Mouse (Mus musculus) cerebellum, adult 11-12 months (tissue): Measurements from ENCODE around the gene Car7.
A peak's percentile ranks its signal among the peaks of the same experiment; 100 is the strongest.

Experiments used
- DNase-seq: peaks from one replicate; pipeline ENCODE4 v3.0.0; 2022

Car7 gene

GRCm38 (mm10) chr8:104533971-104534778 is at the start of gene Car7, which contains the start of gene Nae1:
Car7 (plus strand) TSS chr8:104534689.
Nae1 (minus strand) TSS chr8:104534637.
- DNase-seq = peak; percentile 93

- peak; percentile 52 for DNase-seq
These were observed 25.2 kb upstream of the Car7 start, which contains the start of gene Terb1 for GRCm38 (mm10) chr8:104509061-104510006. Terb1 (minus strand) TSS chr8:104509910.

GRCm38 (mm10) chr8:104510134-104510533 is 24.4 kb upstream of the Car7 start:
- no peak for DNase-seq

- DNase-seq = peak; percentile 42
These were observed 16.6 kb upstream of the Car7 start for GRCm38 (mm10) chr8:104517872-104518271.

- DNase-seq = peak; percentile 86
These were observed 4.8 kb upstream of the Car7 start for GRCm38 (mm10) chr8:104529671-104530070.

GRCm38 (mm10) chr8:104533551-104533950 is 938 bp upstream of the Car7 start:
- no peak for DNase-seq

- DNase-seq = peak; percentile 67
These were observed 271 bp downstream of the Car7 start for GRCm38 (mm10) chr8:104534779-104535141.

- peak; percentile 54 for DNase-seq
These were observed 889 bp downstream of the Car7 start for GRCm38 (mm10) chr8:104535378-104535777.

GRCm38 (mm10) chr8:104536028-104536427 is 1.5 kb downstream of the Car7 start:
- no peak for DNase-seq

GRCm38 (mm10) chr8:104538896-104539295 is 4.4 kb downstream of the Car7 start:
- DNase-seq = no peak

GRCm38 (mm10) chr8:104539566-104539965 is 5.1 kb downstream of the Car7 start:
- DNase-seq = no peak

GRCm38 (mm10) chr8:104540238-104540637 is 5.7 kb downstream of the Car7 start:
- DNase-seq = no peak

- peak; percentile 60 for DNase-seq
These were observed 6.4 kb downstream of the Car7 start for GRCm38 (mm10) chr8:104540710-104541514.

GRCm38 (mm10) chr8:104541515-104541880 is 7.0 kb downstream of the Car7 start:
- DNase-seq = no peak

GRCm38 (mm10) chr8:104542160-104542559 is 7.7 kb downstream of the Car7 start:
- no peak for DNase-seq

GRCm38 (mm10) chr8:104543440-104544045 is 9.1 kb downstream of the Car7 start:
- peak; percentile 33 for DNase-seq

- no peak for DNase-seq
These were observed 20.7 kb downstream of the Car7 start for GRCm38 (mm10) chr8:104555191-104555590.

GRCm38 (mm10) chr8:104557226-104557625 is 22.7 kb downstream of the Car7 start:
- DNase-seq = no peak

- DNase-seq = no peak
These were observed 26.2 kb downstream of the Car7 start for GRCm38 (mm10) chr8:104560731-104561130.

- DNase-seq = peak; percentile 85
These were observed 30.4 kb downstream of the Car7 start for GRCm38 (mm10) chr8:104564633-104565456.

GRCm38 (mm10) chr8:104565457-104565798 is 30.9 kb downstream of the Car7 start:
- DNase-seq = peak; percentile 49
